Mouse (Mus musculus): ENCODE results near the gene Eml6.
"Not testable (repeated sequence)": the region's sequence is repeated elsewhere in the genome, so short reads cannot be mapped to it uniquely, and the experiment has no call there.

The Eml6 gene

GRCm38 (mm10) chr11:30025835-30026472 is at the start of gene Eml6:
Gene Eml6, minus strand, starts transcription at chr11:30026033.
- ATAC-seq (ENCODE audit: insufficient number of reproducible peaks, low FRiP score, low TSS enrichment), result peak; percentile 99

- no peak for ATAC-seq (ENCODE audit: insufficient number of reproducible peaks, low FRiP score, low TSS enrichment)
These were observed 31.5 kb upstream of the Eml6 start for GRCm38 (mm10) chr11:30057299-30057698.

- no peak for ATAC-seq (ENCODE audit: insufficient number of reproducible peaks, low FRiP score, low TSS enrichment)
These were observed 689 bp downstream of the Eml6 start for GRCm38 (mm10) chr11:30025144-30025543.

GRCm38 (mm10) chr11:30024261-30025071 is 1.4 kb downstream of the Eml6 start:
- ATAC-seq (ENCODE audit: insufficient number of reproducible peaks, low FRiP score, low TSS enrichment), result no peak

GRCm38 (mm10) chr11:29986257-29986656 is 39.6 kb downstream of the Eml6 start:
- ATAC-seq (ENCODE audit: insufficient number of reproducible peaks, low FRiP score, low TSS enrichment), result no peak

GRCm38 (mm10) chr11:29968874-29969273 is 57.0 kb downstream of the Eml6 start:
- no peak for ATAC-seq (ENCODE audit: insufficient number of reproducible peaks, low FRiP score, low TSS enrichment)

- ATAC-seq (ENCODE audit: insufficient number of reproducible peaks, low FRiP score, low TSS enrichment), result no peak
These were observed 66.5 kb downstream of the Eml6 start for GRCm38 (mm10) chr11:29959366-29959765.

GRCm38 (mm10) chr11:29944661-29945060 is 81.2 kb downstream of the Eml6 start:
- no peak for ATAC-seq (ENCODE audit: insufficient number of reproducible peaks, low FRiP score, low TSS enrichment)

- no peak for ATAC-seq (ENCODE audit: insufficient number of reproducible peaks, low FRiP score, low TSS enrichment)
These were observed 101.5 kb downstream of the Eml6 start for GRCm38 (mm10) chr11:29924332-29924731.

GRCm38 (mm10) chr11:29923851-29924250 is 102.0 kb downstream of the Eml6 start:
- no peak for ATAC-seq (ENCODE audit: insufficient number of reproducible peaks, low FRiP score, low TSS enrichment)

GRCm38 (mm10) chr11:29913180-29913579 is 112.7 kb downstream of the Eml6 start:
- no peak for ATAC-seq (ENCODE audit: insufficient number of reproducible peaks, low FRiP score, low TSS enrichment)

- ATAC-seq (ENCODE audit: insufficient number of reproducible peaks, low FRiP score, low TSS enrichment), result no peak
These were observed 116.5 kb downstream of the Eml6 start for GRCm38 (mm10) chr11:29909330-29909729.

- ATAC-seq (ENCODE audit: insufficient number of reproducible peaks, low FRiP score, low TSS enrichment), result no peak
These were observed 140.7 kb downstream of the Eml6 start for GRCm38 (mm10) chr11:29885160-29885559.

GRCm38 (mm10) chr11:29884355-29884754 is 141.5 kb downstream of the Eml6 start:
- no peak for ATAC-seq (ENCODE audit: insufficient number of reproducible peaks, low FRiP score, low TSS enrichment)

GRCm38 (mm10) chr11:29883024-29883423 is 142.8 kb downstream of the Eml6 start:
- ATAC-seq (ENCODE audit: insufficient number of reproducible peaks, low FRiP score, low TSS enrichment), result no peak

- no peak for ATAC-seq (ENCODE audit: insufficient number of reproducible peaks, low FRiP score, low TSS enrichment)
These were observed 146.2 kb downstream of the Eml6 start for GRCm38 (mm10) chr11:29879641-29880040.

- no peak for ATAC-seq (ENCODE audit: insufficient number of reproducible peaks, low FRiP score, low TSS enrichment)
These were observed 147.9 kb downstream of the Eml6 start for GRCm38 (mm10) chr11:29877981-29878380.

GRCm38 (mm10) chr11:29877280-29877679 is 148.6 kb downstream of the Eml6 start:
- ATAC-seq (ENCODE audit: insufficient number of reproducible peaks, low FRiP score, low TSS enrichment), result no peak

- not testable (repeated sequence) for ATAC-seq (ENCODE audit: insufficient number of reproducible peaks, low FRiP score, low TSS enrichment)
These were observed 151.1 kb downstream of the Eml6 start for GRCm38 (mm10) chr11:29874781-29875180.

GRCm38 (mm10) chr11:29870174-29870573 is 155.7 kb downstream of the Eml6 start:
- no peak for ATAC-seq (ENCODE audit: insufficient number of reproducible peaks, low FRiP score, low TSS enrichment)

- no peak for ATAC-seq (ENCODE audit: insufficient number of reproducible peaks, low FRiP score, low TSS enrichment)
These were observed 161.6 kb downstream of the Eml6 start for GRCm38 (mm10) chr11:29864269-29864668.

Data from cerebellum, adult (tissue).